Comparison of ENCODE assay signal across 9 mouse cellular contexts in genomic region chr7:123083441-123084123, GRCm38 (mm10). TPM values are rescaled to one million over a fixed set of nuclear protein-coding genes. Genes with fewer than 3 reads are reported as not detected.
DNase-seq lines count a peak whose midpoint lies in the region; ATAC-seq and TF ChIP-seq lines count a peak whose summit lies in the region.
"Had no signal": no experiment of that assay in that cellular context is flagged by ENCODE, and none has a peak within 500 bp of the region (broad histone marks: within the 10 kb centered on the region; RNA-seq: fewer than 3 reads in every experiment).

No protein-coding gene starts in this region.

- WGBS in heart, embryonic 12.5 days: 34% methylated on average over 12 of the region's 12 CpGs
- WGBS in heart, embryonic 10.5 days: 34% methylated on average over 12 of the region's 12 CpGs
- WGBS in embryonic facial prominence, embryonic 14.5 days: 13% methylated on average over 12 of the region's 12 CpGs
- WGBS in limb, embryonic 10.5 days: 32% methylated on average over 12 of the region's 12 CpGs
- 48% methylated on average over 12 of the region's 12 CpGs for WGBS in liver, postnatal 0 days (ENCODE audit: insufficient replicate concordance)

- no peak for DNase-seq in heart, embryonic 10.5 days (ENCODE audit: low spot score)
- peak; percentile 58 for DNase-seq in 3T3-L1 (ENCODE audit: low read depth, low spot score)
- DNase-seq in embryonic facial prominence, embryonic 14.5 days (ENCODE audit: low spot score): peak; percentile 65
- DNase-seq in limb, embryonic 10.5 days (ENCODE audit: low spot score): peak; percentile 45
- DNase-seq in liver, postnatal 0 days: no peak
- DNase-seq in testis, postnatal 14 days (ENCODE audit: low spot score): no peak
- DNase-seq in heart, postnatal 4 days: no peak

- H3K4me2 ChIP-seq in heart, embryonic 12.5 days: peak overlapping the region; percentile 45; the same call in 1 of the 2 replicates
- peak overlapping the region; percentile 47 for H3K4me2 ChIP-seq in embryonic facial prominence, embryonic 14.5 days (ENCODE audit: low read depth, low read length)
- no peak overlapping the region for H3K4me2 ChIP-seq in liver, postnatal 0 days (ENCODE audit: low read depth, low read length)

- H3K27ac ChIP-seq in heart, embryonic 12.5 days (ENCODE audit: poor library complexity, severe bottlenecking): peak overlapping the region; percentile 29; the same call in 1 of the 2 replicates
- H3K27ac ChIP-seq in heart, embryonic 10.5 days: no peak overlapping the region
- H3K27ac ChIP-seq in embryonic facial prominence, embryonic 14.5 days (replicated peaks; ENCODE audit: low read depth, low read length): peak overlapping the region; percentile 82
- H3K27ac ChIP-seq in limb, embryonic 10.5 days: peak overlapping the region; percentile 83
- no peak overlapping the region for H3K27ac ChIP-seq in liver, postnatal 0 days (ENCODE audit: low read depth)

- H3K9ac ChIP-seq in heart, embryonic 12.5 days: no peak overlapping the region
- no peak overlapping the region for H3K9ac ChIP-seq in embryonic facial prominence, embryonic 14.5 days (ENCODE audit: low read depth, low read length)
- H3K9ac ChIP-seq in liver, postnatal 0 days (replicated peaks): no peak overlapping the region

- H3K4me1 ChIP-seq in heart, embryonic 12.5 days (replicated peaks): peaks cover 23% of the 10 kb centered on the region
- H3K4me1 ChIP-seq in heart, embryonic 10.5 days: peaks cover 21% of the 10 kb centered on the region
- H3K4me1 ChIP-seq in embryonic facial prominence, embryonic 14.5 days (ENCODE audit: control insufficient read depth, insufficient read depth, low read length): peaks cover 20% of the 10 kb centered on the region
- H3K4me1 ChIP-seq in limb, embryonic 10.5 days: peaks cover 38% of the 10 kb centered on the region
- H3K4me1 ChIP-seq in liver, postnatal 0 days (ENCODE audit: insufficient read depth): no peaks in the 10 kb centered on the region

- no peaks in the 10 kb centered on the region for H3K27me3 ChIP-seq in heart, embryonic 12.5 days (replicated peaks)
- H3K27me3 ChIP-seq in heart, embryonic 10.5 days (ENCODE audit: insufficient read depth, poor library complexity, severe bottlenecking): no peaks in the 10 kb centered on the region
- H3K27me3 ChIP-seq in embryonic facial prominence, embryonic 14.5 days (replicated peaks; ENCODE audit: control insufficient read depth, insufficient read depth, low read length): no peaks in the 10 kb centered on the region
- H3K27me3 ChIP-seq in limb, embryonic 10.5 days (ENCODE audit: low read depth, poor library complexity, severe bottlenecking): no peaks in the 10 kb centered on the region
- no peaks in the 10 kb centered on the region for H3K27me3 ChIP-seq in liver, postnatal 0 days (ENCODE audit: insufficient read depth, low read length)

- no peaks in the 10 kb centered on the region for H3K9me3 ChIP-seq in heart, embryonic 12.5 days (replicated peaks)
- H3K9me3 ChIP-seq in heart, embryonic 10.5 days: no peaks in the 10 kb centered on the region
- no peaks in the 10 kb centered on the region for H3K9me3 ChIP-seq in embryonic facial prominence, embryonic 14.5 days (ENCODE audit: control insufficient read depth, low read length)
- no peaks in the 10 kb centered on the region for H3K9me3 ChIP-seq in limb, embryonic 10.5 days (replicated peaks)
- H3K9me3 ChIP-seq in liver, postnatal 0 days (ENCODE audit: low read length): no peaks in the 10 kb centered on the region
- H3K9me3 ChIP-seq: G1E had no signal

- H3K4me3 ChIP-seq in heart, embryonic 12.5 days: no peak overlapping the region
- no peak overlapping the region for H3K4me3 ChIP-seq in heart, embryonic 10.5 days
- no peak overlapping the region for H3K4me3 ChIP-seq in embryonic facial prominence, embryonic 14.5 days (ENCODE audit: low read depth, low read length)
- H3K4me3 ChIP-seq in limb, embryonic 10.5 days: peak overlapping the region; percentile 43; the same call in 1 of the 2 replicates
- no peak overlapping the region for H3K4me3 ChIP-seq in liver, postnatal 0 days (ENCODE audit: low read depth, low read length)

- no peak for ATAC-seq in heart, embryonic 12.5 days (ENCODE audit: insufficient number of reproducible peaks, low FRiP score)
- peak; percentile 72 for ATAC-seq in embryonic facial prominence, embryonic 14.5 days (ENCODE audit: low read depth)
- ATAC-seq in liver, postnatal 0 days: no peak

- no peak for TF ChIP-seq CTCF in liver, postnatal 0 days (IDR thresholded peaks at IDR 0.05; ENCODE audit: low read depth)

- H3K36me3 ChIP-seq in heart, embryonic 12.5 days: no peaks in the 10 kb centered on the region
- H3K36me3 ChIP-seq in heart, embryonic 10.5 days: no peaks in the 10 kb centered on the region
- no peaks in the 10 kb centered on the region for H3K36me3 ChIP-seq in embryonic facial prominence, embryonic 14.5 days (ENCODE audit: control insufficient read depth, insufficient read depth, low read length)
- no peaks in the 10 kb centered on the region for H3K36me3 ChIP-seq in limb, embryonic 10.5 days
- H3K36me3 ChIP-seq in liver, postnatal 0 days (replicated peaks; ENCODE audit: insufficient read depth, low read length): no peaks in the 10 kb centered on the region
- H3K36me3 ChIP-seq: G1E had no signal

- no peak for TF ChIP-seq EP300 in liver, postnatal 0 days (IDR thresholded peaks at IDR 0.05; ENCODE audit: low read depth)

RNA-seq across cellular contexts. Expression of gene Tnrc6a, which starts 40.1 kb away (rescaled TPM):
- polyA plus RNA-seq in heart, embryonic 12.5 days (2016; fragmentation: Nextera tagmentation; extraction: Ambion mirVana): 48.8 and 48.9 TPM in 2 replicates
- polyA plus RNA-seq in heart, embryonic 10.5 days (2016; fragmentation: Nextera tagmentation; extraction: Ambion mirVana): 39.9 and 51.2 TPM in 2 replicates
- polyA plus RNA-seq in embryonic facial prominence, embryonic 14.5 days (2014; fragmentation: Nextera tagmentation; extraction: Ambion mirVana): 35.6 and 38.2 TPM in 2 replicates
- polyA plus RNA-seq in limb, embryonic 10.5 days (2016; fragmentation: Nextera tagmentation; extraction: Ambion mirVana): 59.1 and 75.9 TPM in 2 replicates
- 26.8 and 28.9 TPM in 2 replicates for polyA plus RNA-seq in liver, postnatal 0 days (2015; fragmentation: Nextera tagmentation; extraction: Ambion mirVana)
- 10 to 100 TPM; 44.5 to 50.1 TPM for total RNA-seq in heart, postnatal 4 days (2021)

Comparison
In these comparisons a context has a peak if more than half of its experiments do, and no peak if none do; other contexts are left out.
1. H3K27ac ChIP-seq: peak in heart, embryonic 12.5 days (single experiment), embryonic facial prominence, embryonic 14.5 days (single experiment) and limb, embryonic 10.5 days (single experiment); none in heart, embryonic 10.5 days (single experiment) and liver, postnatal 0 days (single experiment).
2. DNase-seq: peak in 3T3-L1 (single experiment), embryonic facial prominence, embryonic 14.5 days (single experiment) and limb, embryonic 10.5 days (single experiment); none in heart, embryonic 10.5 days (single experiment), liver, postnatal 0 days (single experiment), testis, postnatal 14 days (single experiment) and heart, postnatal 4 days (single experiment).